Mouse (Mus musculus): ENCODE measurements around the gene Oma1. TPM values are rescaled to one million over a fixed set of nuclear protein-coding genes. Genes with fewer than 3 reads are reported as not detected.

The Oma1 gene
- total RNA-seq (2021), result 1 to 10 TPM; 8.4 to 9.1 TPM

DNA sequence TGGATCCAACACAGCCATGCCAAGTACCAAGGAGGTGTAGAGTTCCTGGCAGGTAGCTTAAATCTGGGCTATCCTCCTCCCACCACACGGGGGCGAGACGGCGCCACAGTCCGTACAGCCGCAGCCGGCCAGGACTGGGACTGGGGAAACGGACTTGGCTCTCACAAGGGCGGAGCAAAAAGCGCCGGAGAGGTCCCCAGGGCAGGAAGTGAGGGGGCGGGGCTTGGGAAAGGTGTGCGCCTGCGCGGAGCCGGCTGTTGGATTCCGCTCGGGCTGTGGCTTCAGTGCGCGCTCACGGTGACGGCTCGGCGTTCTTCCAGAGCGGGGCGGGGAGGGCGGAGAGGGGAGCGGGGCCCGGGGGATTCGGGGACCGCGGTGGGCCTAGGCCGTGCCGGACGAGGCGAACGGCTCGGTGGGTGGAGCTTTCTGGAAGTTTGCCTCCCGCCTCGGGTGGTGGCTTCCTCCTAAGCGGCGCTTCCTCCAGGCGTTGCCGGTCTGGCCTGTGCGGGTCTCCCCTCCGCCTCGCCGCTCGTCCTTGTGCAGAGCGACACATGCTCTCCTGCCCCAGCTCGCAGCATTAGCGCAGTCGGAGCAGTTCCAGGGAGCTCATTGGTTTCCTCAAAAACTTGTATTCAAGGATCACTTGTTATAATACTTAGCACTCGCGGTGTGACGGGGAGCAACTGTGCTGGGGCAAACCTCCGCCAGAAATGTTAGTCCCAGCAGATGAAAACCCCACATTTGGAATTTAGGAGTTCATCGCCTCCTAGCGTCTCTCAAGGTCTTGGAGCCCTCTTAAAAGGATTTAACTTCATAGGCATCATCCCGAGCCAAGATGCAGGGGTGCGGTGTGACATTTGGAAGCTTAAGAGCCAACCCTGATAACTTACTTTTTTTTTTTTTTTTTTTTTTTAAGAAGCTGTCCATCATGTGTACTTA, at the start of gene Oma1:
Gene Oma1, plus strand, starts transcription at position 226 of the 939 bp plus-strand sequence.
- peak; percentile 96 to 98 for DNase-seq (ENCODE audit: low spot score in 2 of 2)
- intact Hi-C loops (cut with DNase I), result loop anchor here (2.0 to 5.0 kb wide), 3 partner anchors 33 to 137 kb away; partner anchors contain the start of gene Slc35d1

DNA sequence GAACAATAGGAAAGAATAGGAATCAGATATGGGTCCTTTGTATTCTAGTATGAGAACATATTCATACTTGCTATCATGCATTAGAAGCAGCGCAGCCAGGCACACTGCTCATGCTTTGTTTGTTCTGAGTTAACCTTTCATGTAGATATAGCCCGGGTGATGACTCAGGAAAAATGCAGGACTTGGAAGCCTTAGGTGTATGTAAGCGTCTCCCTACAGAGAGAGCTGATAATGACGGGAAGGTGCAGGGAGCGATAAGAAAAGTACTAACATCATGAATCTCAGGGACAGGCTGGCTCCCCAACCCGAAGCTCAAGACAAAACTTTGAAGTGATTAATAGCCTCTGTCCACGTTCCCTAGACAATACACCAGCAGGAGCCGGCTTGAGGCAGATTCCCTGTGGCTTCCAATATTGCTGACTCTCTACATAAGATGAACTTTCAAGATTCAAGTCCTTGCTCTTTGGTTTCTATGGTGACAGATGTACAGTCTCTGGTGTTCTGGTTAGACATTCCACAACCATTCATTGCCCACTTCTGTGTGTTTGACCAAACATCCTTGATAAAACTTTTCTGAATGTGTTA, 49.7 kb upstream of the Oma1 start:
- no peak for DNase-seq (ENCODE audit: low spot score in 2 of 2)
- intact Hi-C loops (cut with DNase I), result no loop called here

DNA sequence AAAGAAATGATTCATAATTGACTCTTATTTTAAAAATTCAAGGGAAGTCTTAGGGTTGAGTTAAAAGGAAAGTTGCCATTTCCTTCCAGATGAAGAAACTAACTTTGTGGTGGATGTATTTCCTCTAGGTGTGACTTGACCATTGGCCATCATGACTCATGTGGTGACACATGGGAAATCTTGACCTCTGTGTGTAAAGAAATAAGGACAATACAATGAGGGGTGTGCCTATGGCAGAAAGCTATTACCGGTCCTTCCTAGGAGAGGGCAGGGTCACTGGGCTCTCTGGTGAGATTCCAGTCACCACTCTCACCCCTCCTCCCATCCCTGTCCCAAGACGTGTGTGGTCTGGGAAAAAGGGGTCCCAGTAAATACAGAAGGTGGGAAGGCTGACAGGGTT, 48.4 kb upstream of the Oma1 start:
- intact Hi-C loops (cut with DNase I), result no loop called here
- no peak for DNase-seq (ENCODE audit: low spot score in 2 of 2)

DNA sequence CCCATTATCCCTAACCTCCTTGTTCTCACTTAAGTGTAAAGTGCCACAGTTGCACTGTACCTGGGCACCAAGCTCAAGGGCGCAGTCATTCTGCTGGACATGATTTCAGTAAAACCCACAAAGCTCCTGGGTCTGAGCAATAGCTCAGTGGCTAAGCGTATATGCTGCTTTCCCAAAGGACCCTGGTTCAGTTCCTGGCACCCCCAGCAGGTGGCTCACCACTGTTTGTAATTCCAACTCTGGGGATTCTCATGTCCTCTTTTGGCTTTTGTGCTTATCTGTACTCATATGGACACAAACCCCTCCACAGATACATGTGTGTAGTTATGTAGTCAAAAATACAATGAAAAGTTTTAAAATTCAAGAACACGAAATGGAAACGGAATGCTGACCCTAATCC, 44.3 kb upstream of the Oma1 start:
- intact Hi-C loops (cut with DNase I), result no loop called here
- no peak for DNase-seq (ENCODE audit: low spot score in 2 of 2)

DNA sequence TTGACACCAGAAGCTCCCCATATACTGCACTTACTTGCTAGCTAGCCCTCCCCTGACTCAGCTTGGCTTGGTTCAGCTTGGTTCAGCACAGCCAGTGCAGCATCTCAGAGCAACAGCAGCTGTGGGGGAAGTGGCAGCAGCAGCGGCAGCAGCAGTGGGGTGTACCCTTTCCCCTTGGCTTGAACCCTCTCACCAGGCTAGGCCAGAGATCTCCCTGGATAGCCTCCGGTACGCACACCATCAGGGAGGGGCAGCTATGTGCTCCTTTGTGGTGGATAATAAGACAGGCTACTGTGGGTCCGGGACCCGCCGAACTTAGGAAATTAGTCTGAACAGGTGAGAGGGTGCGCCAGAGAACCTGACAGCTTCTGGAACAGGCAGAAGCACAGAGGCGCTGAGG, 40.6 kb upstream of the Oma1 start:
- DNase-seq (ENCODE audit: low spot score in 2 of 2), result no peak

DNA sequence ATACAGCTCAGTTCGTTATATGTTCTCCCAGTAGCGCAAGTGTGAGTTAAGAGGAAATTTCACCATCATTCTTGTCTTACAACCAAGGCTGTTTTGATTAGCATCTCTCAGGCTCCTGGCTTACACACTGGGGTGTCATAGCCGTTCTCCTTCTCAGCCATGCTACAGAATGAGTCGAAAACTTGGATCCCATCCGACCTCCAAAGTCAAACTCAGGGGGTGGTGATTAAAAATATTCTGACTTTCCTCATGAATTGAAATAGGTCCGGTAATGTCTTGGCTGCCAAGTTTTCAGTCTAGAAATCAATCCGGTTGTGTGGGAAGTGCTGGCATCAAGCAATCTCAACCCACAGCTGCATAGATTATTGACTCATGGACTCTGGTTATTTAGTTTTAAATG, 25.3 kb upstream of the Oma1 start:
- intact Hi-C loops (cut with DNase I), result no loop called here
- peak in 1 of 2 experiments; percentile 61 for DNase-seq (ENCODE audit: low spot score in 2 of 2)

More for the DNA sequence above, 40.6 kb upstream of the Oma1 start:
- intact Hi-C loops (cut with DNase I), result no loop called here

DNA sequence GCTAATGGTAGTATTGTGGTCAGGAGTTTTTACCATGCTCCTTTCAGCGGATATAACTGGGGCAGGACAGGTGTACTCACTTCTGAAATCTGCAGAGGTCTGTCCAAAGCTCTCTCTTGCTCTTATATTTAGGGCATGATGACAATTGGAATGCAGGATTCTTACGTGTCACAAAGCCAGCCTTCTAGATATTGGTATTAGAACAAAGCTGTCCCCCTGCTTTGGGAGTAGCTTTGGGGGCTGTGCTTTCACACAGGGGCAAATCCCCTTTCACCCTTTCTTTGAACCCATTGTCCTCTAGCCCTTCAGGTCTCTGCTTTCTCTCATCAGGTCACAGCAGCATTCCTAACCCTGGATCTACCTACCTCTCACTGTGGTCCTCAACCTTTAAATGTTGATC, 22.8 kb upstream of the Oma1 start, which contains the start of gene 4921539E11Rik:
Gene 4921539E11Rik, minus strand, starts transcription at position 101 of the 400 bp plus-strand sequence.
- intact Hi-C loops (cut with DNase I), result no loop called here
- DNase-seq (ENCODE audit: low spot score in 2 of 2), result no peak

DNA sequence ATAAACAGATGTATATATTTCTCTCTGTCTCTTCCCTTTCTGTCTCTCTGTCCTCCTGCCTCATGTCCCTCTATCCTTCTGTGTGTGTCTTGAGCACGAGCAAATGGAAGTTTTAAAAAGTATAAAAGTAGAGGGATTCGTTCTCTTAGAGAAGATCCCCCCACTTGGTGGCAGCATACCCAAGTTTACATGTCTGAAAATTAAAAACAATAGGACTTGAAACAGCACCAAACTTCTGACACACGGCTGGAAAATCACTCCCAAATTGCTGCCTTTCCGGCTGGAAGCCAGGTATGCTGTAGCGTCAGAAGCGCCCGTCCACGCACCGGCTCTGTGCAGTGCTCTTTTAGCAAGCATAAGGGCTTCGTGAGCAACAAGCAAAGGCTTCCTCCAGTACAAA, 14.3 kb upstream of the Oma1 start:
- intact Hi-C loops (cut with DNase I), result no loop called here
- DNase-seq (ENCODE audit: low spot score in 2 of 2), result peak; percentile 22 to 54

DNA sequence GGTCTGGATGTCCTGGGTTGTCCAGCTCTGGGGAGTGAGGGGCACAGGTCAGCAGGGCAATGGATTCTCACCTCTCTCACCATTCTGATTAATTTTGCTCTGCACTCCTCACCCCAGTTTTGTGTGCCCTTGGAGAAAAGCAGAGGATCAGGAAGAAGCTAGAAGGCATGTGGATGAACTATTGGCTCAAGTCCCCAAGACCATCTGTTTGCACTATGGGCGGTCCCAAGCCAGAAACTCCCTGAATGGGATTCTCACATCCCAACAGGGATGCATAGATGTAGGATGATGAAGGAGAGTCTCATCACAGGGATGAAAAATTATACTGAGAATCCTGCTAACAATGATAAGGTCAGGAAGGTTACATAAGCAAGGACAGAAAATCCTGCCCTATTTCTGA, 9.8 kb upstream of the Oma1 start:
- intact Hi-C loops (cut with DNase I), result no loop called here
- DNase-seq (ENCODE audit: low spot score in 2 of 2), result no peak

DNA sequence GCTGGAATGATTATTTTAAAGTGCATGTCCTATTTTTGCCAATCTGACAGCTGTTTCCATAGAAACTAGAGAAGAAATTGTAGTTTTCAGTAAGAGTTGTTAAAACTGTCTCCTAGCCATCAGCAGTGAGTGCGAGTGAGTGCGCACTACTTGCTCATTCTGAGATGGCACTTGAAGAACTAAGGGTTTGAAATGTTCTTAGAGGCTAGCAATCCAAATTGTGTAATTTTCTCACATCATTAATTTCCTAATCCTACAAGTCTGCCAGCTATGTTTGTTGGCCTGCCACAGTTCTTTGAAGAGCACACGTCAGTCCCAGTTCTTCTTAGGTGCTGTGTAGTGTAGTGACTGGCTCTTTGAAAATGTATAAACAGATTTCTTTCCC, 906 bp downstream of the Oma1 start:
- peak; percentile 11 to 33 for DNase-seq (ENCODE audit: low spot score in 2 of 2)
- intact Hi-C loops (cut with DNase I), result loop anchor here (2.0 to 5.0 kb wide), 2 partner anchors 100 to 137 kb away; partner anchors contain the start of gene Slc35d1

DNA sequence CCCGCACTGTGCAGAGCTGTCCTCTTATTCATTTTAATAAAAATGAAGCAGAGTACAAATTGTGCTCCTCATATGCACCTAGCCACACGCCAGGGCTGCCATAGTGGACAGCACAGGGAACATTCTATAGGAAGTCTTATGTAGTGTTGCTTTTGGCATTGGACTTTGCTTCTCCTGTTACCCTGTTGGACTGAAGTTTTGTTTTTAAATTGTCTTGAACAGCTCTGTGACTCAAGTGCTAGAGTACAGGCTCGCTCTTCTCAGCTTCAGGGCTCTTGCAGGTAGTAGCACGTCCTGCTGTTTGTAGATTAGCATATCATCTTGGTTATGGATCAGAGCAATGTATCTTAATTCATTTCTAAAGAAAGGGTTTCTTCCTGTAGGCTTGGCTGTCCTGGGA, 2.2 kb downstream of the Oma1 start:
- intact Hi-C loops (cut with DNase I), result loop anchor here (2.0 kb wide), 1 partner anchor 101 kb away; the partner anchor contains the start of gene Slc35d1
- DNase-seq (ENCODE audit: low spot score in 2 of 2), result no peak

DNA sequence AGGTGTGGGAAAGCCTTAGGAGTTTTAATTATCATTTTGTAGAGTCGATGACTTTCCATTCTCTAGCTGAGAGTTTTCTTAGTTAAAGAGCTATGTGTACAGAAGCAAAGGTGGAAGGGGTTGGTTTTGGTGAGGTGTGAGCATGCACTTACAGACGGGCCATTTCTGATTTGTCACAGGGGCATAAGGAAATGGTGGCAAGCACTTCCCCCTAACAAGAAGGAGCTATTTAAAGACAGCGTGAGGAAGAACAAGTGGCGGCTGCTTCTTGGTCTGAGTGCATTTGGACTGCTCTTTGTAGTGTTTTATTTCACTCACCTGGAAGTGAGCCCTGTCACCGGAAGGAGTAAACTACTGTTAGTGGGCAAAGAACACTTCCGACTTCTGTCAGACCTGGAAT, 7.8 kb downstream of the Oma1 start:
- no peak for DNase-seq (ENCODE audit: low spot score in 2 of 2)
- intact Hi-C loops (cut with DNase I), result no loop called here

DNA sequence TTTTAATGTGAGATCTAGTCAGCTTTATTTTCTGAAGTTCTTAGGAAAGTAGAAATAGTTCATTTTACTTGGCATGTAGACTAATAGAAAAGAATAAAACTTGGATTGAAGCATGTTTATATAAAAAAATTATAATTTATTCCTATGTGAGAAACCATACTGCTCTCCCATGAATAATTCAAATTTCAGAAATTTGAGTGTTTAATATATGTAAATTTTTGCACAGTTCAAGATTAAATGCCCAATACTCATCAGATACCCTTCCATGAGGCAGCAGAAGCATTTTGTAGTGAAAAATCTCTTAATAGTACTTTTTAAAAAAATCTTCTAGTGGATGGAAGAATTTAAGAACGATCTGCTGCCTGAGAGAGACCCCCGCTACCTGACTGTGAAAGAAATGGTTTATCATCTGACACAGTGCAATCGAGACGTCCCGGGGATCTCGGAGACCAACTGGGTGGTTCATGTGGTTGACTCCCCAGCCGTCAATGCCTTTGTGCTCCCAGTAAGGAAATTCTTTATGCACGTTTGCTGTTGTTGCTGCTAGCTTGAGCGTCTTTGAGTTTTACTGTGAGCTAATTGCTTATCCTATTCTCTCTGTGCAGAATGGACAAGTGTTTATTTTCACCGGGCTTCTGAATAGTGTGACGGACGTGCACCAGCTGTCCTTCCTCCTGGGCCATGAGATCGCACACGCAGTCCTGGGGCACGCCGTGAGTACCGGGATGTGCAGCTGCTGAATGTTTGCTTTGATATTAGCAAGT, 11.3 kb downstream of the Oma1 start:
- intact Hi-C loops (cut with DNase I), result no loop called here
- DNase-seq (ENCODE audit: low spot score in 2 of 2), result no peak

DNA sequence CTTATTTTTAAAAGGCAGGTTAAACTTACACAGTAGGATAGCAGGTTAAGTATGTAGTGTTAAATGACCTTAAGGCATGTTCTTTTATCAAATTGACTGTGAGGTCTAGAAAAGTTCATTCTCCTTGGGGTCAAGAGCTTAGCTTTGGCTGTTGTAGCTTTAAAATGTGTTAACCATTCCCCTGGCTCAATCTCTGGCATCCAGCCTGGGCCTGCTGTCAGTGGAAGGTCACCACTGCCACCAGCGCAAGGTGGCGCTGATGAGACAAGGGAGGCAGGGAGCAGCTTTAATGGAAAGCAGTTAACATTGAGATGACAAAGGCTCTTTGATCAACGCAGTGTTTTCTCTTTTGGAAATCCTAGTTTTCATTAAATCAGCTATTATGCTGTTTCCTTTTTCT, 13.4 kb downstream of the Oma1 start:
- intact Hi-C loops (cut with DNase I), result no loop called here
- no peak for DNase-seq (ENCODE audit: low spot score in 2 of 2)

DNA sequence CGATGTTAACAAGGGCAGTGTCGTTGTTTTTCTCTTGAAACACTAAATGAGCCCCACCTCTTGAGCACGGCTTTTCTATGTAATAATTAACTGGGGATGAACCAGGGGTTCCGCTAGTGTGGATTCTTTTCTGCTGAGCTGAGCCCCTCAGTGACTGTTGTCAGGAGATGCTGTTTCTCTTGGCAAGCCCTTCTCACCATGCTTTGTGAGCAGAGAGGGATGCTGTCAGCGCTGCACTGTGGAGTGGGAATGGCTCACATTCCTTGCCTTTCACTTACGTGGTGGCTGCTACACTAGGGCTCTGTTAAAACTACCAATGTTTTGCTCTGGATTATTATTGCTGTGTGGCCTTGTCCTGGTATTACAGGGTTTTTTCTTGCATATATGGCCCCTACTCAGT, 15.7 kb downstream of the Oma1 start:
- intact Hi-C loops (cut with DNase I), result no loop called here
- no peak for DNase-seq (ENCODE audit: low spot score in 2 of 2)

DNA sequence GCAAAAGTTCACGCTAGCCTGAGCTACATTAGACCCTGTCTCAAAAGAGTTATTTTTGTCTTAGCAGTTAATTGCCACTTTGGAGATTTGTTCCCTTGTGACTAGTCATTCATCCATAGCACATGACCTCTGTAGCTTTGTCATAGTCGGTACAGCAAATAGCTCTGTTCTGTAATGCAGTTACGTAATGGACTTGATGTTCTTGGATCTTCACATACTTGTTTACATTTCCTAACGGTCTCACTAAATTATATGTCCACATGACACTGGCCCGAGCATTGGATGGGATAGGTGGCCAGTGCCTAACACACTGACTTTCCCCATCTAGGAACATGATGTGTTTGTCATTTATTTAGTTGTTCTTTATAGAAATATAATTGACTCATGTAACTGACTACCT, 21.5 kb downstream of the Oma1 start:
- intact Hi-C loops (cut with DNase I), result no loop called here
- no peak for DNase-seq (ENCODE audit: low spot score in 2 of 2)

DNA sequence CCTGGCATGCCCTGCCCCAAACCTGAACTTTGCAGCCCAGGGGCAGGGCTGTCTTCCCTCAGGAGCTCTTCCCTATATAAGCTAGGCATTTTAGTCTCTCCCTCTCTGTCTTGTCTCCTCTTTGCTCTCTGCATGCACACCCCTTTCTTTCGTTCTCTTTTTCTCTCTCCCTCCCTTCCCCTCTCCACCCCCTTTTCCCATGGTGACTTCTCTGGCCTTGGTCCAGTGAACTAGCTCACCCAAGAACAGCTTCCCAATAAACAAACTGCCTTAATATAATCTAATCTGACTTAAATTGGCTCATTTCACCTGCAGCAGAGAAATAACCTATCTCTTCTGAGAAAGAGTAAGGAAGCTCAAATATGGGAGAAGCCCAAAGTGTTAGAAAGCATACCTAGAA, 27.1 kb downstream of the Oma1 start:
- intact Hi-C loops (cut with DNase I), result loop anchor here (10.0 kb wide), 2 partner anchors 126 to 196 kb away; partner anchors contain the start of gene Slc35d1
- DNase-seq (ENCODE audit: low spot score in 2 of 2), result no peak

DNA sequence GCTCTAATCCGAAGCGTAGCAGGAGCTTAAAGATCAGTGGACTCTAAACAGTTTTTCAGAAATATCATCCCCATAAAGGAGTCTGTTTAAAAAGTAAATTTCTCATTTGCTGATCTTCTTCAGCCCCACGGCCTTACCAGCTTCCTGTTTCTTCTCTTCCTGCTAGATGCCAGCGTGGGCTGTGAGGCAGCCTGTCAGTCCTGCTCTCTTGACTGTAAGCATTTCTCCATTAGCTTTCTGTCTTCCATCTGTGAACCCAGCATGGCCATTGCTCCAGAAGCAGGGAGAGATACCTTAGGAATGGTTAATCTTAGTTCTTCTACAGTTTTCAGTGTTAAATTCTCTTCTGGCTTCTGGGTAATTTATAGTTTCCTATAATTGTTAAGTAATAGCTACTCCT, 28.0 kb downstream of the Oma1 start:
- intact Hi-C loops (cut with DNase I), result loop anchor here (10.0 kb wide), 2 partner anchors 127 to 197 kb away; partner anchors contain the start of gene Slc35d1
- DNase-seq (ENCODE audit: low spot score in 2 of 2), result no peak

DNA sequence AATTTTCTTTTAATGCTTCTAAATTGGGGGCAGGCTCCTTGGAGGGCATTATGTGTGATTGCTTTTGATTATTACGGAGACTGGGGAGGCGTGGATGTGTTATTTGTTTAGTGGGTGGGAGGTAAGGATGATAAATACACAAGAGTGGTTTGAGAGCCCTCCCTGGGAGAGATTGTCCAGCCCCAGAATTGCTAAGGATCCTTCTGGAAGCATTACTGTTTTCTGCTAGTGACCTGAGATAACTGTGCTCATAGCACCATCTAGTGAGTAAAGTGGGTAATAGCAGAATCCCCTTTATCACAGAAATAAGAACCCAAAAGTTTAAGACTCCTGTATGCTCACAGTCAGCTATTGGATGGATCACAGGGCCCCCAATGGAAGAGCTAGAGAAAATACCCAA, 32.4 kb downstream of the Oma1 start:
- peak; percentile 37 to 65 for DNase-seq (ENCODE audit: low spot score in 2 of 2)

DNA sequence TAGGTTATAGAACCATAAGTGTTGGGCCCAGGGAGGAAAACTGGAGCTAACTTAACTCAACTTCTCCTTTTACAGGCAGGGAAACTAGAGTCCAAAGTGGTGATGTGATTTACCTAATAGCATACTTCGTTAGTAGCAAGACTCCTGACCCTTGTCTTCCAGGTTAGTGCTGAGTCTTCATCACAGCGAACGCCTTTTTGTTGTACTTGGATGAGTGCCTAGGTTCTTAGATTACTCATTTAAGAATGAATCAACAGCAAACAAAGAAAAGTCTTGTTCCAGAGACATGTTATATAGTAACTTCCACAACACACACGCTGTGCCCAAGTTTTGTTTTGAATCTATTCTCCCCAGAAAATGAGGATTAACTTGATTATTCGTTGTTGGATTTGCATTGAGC, 33.2 kb downstream of the Oma1 start:
- intact Hi-C loops (cut with DNase I), result loop anchor here (2.0 to 10.0 kb wide), 4 partner anchors 34 to 360 kb away; partner anchors contain the start of genes Oma1 and Slc35d1
- no peak for DNase-seq (ENCODE audit: low spot score in 2 of 2)

More for the DNA sequence above, 32.4 kb downstream of the Oma1 start:
- intact Hi-C loops (cut with DNase I), result loop anchor here (2.0 to 10.0 kb wide), 4 partner anchors 33 to 359 kb away; partner anchors contain the start of genes Oma1 and Slc35d1

Data from left cerebral cortex, postnatal 25 days (tissue).